Mouse (Mus musculus): ENCODE data around the gene Olfr1330. TPM values are rescaled to one million over a fixed set of nuclear protein-coding genes. Genes with fewer than 3 reads are reported as not detected.

Gene Olfr1330
- polyA plus RNA-seq, 1 experiment from 2014 or later, result not detected

Other genes starting within 250 kb of the Olfr1330 start
- gene Olfr62, start 229.6 kb upstream of the Olfr1330 start, polyA plus RNA-seq (2014; fragmentation: Nextera tagmentation; extraction: Ambion mirVana), result not detected in 2 replicates
- gene Olfr1342, start 195.8 kb upstream of the Olfr1330 start, polyA plus RNA-seq (2014; fragmentation: Nextera tagmentation; extraction: Ambion mirVana), result not detected in 2 replicates
- not detected in 2 replicates for gene Olfr1341, start 185.1 kb upstream of the Olfr1330 start, polyA plus RNA-seq (2014; fragmentation: Nextera tagmentation; extraction: Ambion mirVana)
- not detected in 2 replicates for gene Olfr1340, start 168.5 kb upstream of the Olfr1330 start, polyA plus RNA-seq (2014; fragmentation: Nextera tagmentation; extraction: Ambion mirVana)
- not detected in 2 replicates for gene Olfr1339, start 156.4 kb upstream of the Olfr1330 start, polyA plus RNA-seq (2014; fragmentation: Nextera tagmentation; extraction: Ambion mirVana)
- not detected in 2 replicates for gene Olfr1338, start 129.9 kb upstream of the Olfr1330 start, polyA plus RNA-seq (2014; fragmentation: Nextera tagmentation; extraction: Ambion mirVana)
- not detected in 2 replicates for gene Olfr1337, start 106.0 kb upstream of the Olfr1330 start, polyA plus RNA-seq (2014; fragmentation: Nextera tagmentation; extraction: Ambion mirVana)
- not detected in 2 replicates for gene Olfr1335, start 78.7 kb upstream of the Olfr1330 start, polyA plus RNA-seq (2014; fragmentation: Nextera tagmentation; extraction: Ambion mirVana)
- gene Olfr1333, start 52.3 kb upstream of the Olfr1330 start, polyA plus RNA-seq (2014; fragmentation: Nextera tagmentation; extraction: Ambion mirVana), result not detected in 2 replicates
- not detected in 2 replicates for gene Olfr1331, start 23.9 kb upstream of the Olfr1330 start, polyA plus RNA-seq (2014; fragmentation: Nextera tagmentation; extraction: Ambion mirVana)
- gene Olfr1329, start 28.9 kb downstream of the Olfr1330 start, polyA plus RNA-seq (2014; fragmentation: Nextera tagmentation; extraction: Ambion mirVana), result not detected in 2 replicates
- not detected in 2 replicates for gene Olfr1328, start 50.0 kb downstream of the Olfr1330 start, polyA plus RNA-seq (2014; fragmentation: Nextera tagmentation; extraction: Ambion mirVana)
- gene Lao1, start 73.0 kb downstream of the Olfr1330 start, polyA plus RNA-seq (2014; fragmentation: Nextera tagmentation; extraction: Ambion mirVana), result 0.11 and 0.42 TPM in 2 replicates
- 85.3 and 96.7 TPM in 2 replicates for gene Slc2a1, start 220.1 kb downstream of the Olfr1330 start, polyA plus RNA-seq (2014; fragmentation: Nextera tagmentation; extraction: Ambion mirVana)